Mouse (Mus musculus) MEL (cell line): Measurements from ENCODE around the gene Ccdc88c.

Experiments used
- CHD1 ChIP-seq: IDR thresholded peaks from 2 replicates; pipeline ENCODE4 v1.6.1; 2012; ENCODE audit warnings: low read depth, mild to moderate bottlenecking, inconsistent platforms, low read length, improper control_type of control experiment
- CTCF ChIP-seq, 3 experiments: IDR thresholded peaks in 2 of 3; conservative IDR thresholded peaks in 1 of 3; 2 replicates each; pipeline ENCODE4 v1.5.1; 2011 to 2012; ENCODE audit warnings: low read length in 3 of 3, low read depth in 2 of 3, mild to moderate bottlenecking in 2 of 3, improper control_type of control experiment in 1 of 3, inconsistent platforms in 1 of 3, mixed read lengths in 1 of 3, moderate library complexity in 1 of 3; ENCODE audit not compliant: control insufficient read depth in 1 of 3, insufficient read depth in 1 of 3, poor library complexity in 1 of 3, severe bottlenecking in 1 of 3
- EP300 ChIP-seq, 2 experiments: IDR thresholded peaks; 2 replicates each; pipeline ENCODE4 v1.6.1; 2011; ENCODE audit warnings: improper control_type of control experiment in 2 of 2, low read length in 2 of 2, low read depth in 1 of 2, mild to moderate bottlenecking in 1 of 2
- MEF2A ChIP-seq: IDR thresholded peaks from 2 replicates; pipeline ENCODE4 v1.6.1; 2014; ENCODE audit warnings: low read depth, mild to moderate bottlenecking, inconsistent platforms, low read length, improper control_type of control experiment; ENCODE audit not compliant: poor library complexity, insufficient replicate concordance, severe bottlenecking; ENCODE audit errors: extremely low read depth
- MYC ChIP-seq: IDR thresholded peaks from 2 replicates; pipeline ENCODE4 v1.6.1; 2011; ENCODE audit warnings: low read depth, mild to moderate bottlenecking, low read length, improper control_type of control experiment, moderate library complexity
- POLR2A ChIP-seq, 2 experiments: IDR thresholded peaks; 2 replicates each; pipeline ENCODE4 v1.6.1; 2011 to 2012; ENCODE audit warnings: low read length in 2 of 2, mild to moderate bottlenecking in 2 of 2, control low read depth in 1 of 2, improper control_type of control experiment in 1 of 2, low read depth in 1 of 2, moderate library complexity in 1 of 2; ENCODE audit not compliant: control insufficient read depth in 1 of 2, insufficient read depth in 1 of 2, poor library complexity in 1 of 2
- USF2 ChIP-seq, 2 experiments: IDR thresholded peaks; 2 replicates each; pipeline ENCODE4 v1.6.1; 2011 to 2012; ENCODE audit warnings: improper control_type of control experiment in 2 of 2, low read length in 2 of 2, borderline replicate concordance in 1 of 2, inconsistent platforms in 1 of 2, low read depth in 1 of 2, mild to moderate bottlenecking in 1 of 2; ENCODE audit not compliant: insufficient read depth in 1 of 2
- ZKSCAN1 ChIP-seq: IDR thresholded peaks from 2 replicates; pipeline ENCODE4 v1.6.1; 2012; ENCODE audit warnings: low read depth, mild to moderate bottlenecking, inconsistent platforms, low read length, improper control_type of control experiment, moderate library complexity

DNA sequence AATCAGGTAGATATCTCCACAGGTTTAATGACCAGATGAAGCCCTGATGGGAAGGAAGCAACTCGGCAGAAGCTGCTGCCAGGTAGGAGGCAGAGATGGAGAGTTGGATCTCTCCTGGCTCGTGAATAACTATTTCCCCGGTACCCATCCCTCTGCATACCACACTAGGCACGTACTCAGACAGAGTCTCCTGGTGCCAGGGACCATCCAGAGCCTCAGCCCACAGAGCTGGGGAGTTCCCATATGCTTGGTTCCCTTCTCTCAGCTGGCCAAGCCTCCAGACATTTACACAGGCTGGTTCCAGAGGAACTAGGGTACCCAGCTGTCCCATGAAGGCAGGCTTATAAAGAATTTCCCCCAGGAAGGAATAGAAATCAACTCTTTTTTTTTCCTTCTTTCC lies 142.0 kb downstream of the Ccdc88c start:
- TF ChIP-seq MEF2A (no peak), EP300 (IDR thresholded peaks at IDR 0.05; ENCODE audit: low read depth in 1 of 2, low read length in 2 of 2) (no peak), CTCF (IDR thresholded peaks at IDR 0.05 in 2 of 3, conservative IDR thresholded peaks at IDR 0.05 in 1 of 3; ENCODE audit: control insufficient read depth in 1 of 3, insufficient read depth in 1 of 3, low read depth in 2 of 3, low read length in 3 of 3, poor library complexity in 1 of 3, severe bottlenecking in 1 of 3) (no peak), POLR2A (IDR thresholded peaks at IDR 0.05; ENCODE audit: control insufficient read depth in 1 of 2, insufficient read depth in 1 of 2, low read depth in 1 of 2, low read length in 2 of 2, poor library complexity in 1 of 2) (no peak), ZKSCAN1 (no peak), MYC (no peak), USF2 (IDR thresholded peaks at IDR 0.05; ENCODE audit: borderline replicate concordance in 1 of 2, insufficient read depth in 1 of 2, low read depth in 1 of 2, low read length in 2 of 2) (no peak), CHD1 (no peak)
